Mouse (Mus musculus) CH12F3 (cell line): Measurements from ENCODE around the gene Nudt4.

Experiments used
- in situ Hi-C: fragments of 300-500 bp; cut with MboI; formaldehyde crosslinking; loops from 2 replicates; pipeline ENCODE4 v1.14.3; 2020; ENCODE audit warnings: low sequenced_read_pairs

The Nudt4 gene

DNA sequence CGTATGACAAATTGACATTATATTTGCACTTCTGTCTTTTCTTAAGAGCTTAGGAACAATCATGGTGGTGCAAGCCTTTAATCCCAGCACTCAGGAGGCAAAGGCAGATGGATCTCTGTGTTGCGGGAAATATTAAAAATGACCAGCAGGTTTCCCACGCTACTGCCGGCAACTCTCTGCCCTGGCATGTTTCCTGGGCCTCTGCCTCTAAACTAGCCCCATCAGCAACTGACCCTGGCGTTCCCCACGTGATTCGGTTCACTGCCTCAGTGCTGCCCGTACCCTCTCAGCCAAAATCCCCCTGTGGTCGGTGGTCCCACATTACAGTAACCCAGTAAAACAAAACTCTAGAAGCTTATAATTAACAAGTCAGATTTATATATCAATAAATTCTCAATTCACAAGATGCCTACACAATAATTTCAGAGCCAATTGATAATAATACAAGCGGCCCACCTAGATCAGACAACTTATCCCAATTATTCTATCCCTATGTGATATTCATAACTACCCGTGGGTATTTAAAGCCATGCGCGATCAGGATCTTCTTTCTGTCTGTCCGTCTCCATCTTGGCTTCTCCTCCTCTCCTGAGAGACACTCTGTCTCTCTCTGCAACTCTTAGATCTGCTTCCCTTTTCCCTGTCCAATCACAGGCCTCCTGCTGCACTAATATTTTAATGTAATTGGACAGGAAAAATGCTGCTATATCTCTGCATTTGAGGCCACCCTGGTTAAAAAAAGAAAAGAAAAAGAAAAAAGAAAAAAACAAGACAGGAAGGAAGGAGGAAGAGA lies 60.3 kb downstream of the Nudt4 start:
- in situ Hi-C loops = no loop called here

DNA sequence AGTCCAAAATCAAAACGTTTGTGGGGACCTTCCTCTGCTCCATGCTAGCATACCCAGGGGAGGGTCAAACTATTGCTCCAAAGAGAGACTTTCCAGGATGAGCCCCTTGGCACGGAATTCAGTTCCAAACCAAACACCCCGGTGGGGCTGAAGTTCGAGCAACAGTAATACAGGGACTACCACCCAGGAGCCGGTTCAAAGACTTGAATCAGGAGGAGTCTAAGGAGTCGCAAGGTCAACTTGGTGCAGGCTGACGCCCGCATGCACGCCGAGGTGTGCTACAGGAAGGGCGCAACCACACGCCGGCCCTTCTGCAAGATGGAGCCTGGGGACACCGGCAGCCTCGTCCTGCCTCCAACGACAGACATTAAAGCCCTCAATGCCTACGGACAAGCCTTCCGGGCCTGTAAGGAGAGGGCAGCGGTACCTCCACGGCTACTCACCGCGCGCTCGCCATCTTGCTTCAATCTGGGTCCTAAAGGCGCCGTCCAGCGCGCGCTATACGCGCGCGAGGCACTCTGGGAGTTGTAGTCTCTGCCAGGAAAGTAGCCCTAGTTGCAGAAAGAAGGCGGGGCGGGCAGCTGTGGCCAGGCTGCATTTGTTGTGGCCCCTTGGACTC lies 62.4 kb downstream of the Nudt4 start, which contains the start of gene Mrpl42:
Mrpl42 (minus strand) TSS at position 478 of the 619 bp plus-strand sequence.
- in situ Hi-C loops = no loop called here

DNA sequence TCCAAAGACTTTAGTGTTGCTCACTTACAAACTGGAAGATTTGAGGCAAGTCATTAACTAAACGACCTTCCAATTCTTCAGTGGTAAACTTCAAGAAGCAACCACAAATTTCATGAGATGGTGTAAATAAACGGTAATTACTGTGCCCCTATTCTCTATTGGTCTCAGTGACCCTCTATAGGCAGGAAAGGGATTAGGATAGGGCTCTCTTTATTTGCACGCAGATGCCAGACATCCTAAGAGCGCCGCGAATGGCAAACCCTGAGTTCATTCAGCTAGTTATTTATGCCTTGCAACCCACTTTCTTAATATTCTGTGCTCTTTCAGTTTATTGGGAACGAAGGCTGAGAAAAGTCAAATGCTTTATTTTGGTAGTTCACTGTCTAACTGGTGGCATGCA lies 62.9 kb downstream of the Nudt4 start:
- in situ Hi-C loops = no loop called here
